In genomic region chr7:135746528-135746927, GRCm38 (mm10) we compare ENCODE assay signal across 10 mouse cellular contexts.
"Had no signal": no experiment of that assay in that cellular context is flagged by ENCODE, and none has a peak within 500 bp of the region (broad histone marks: within the 10 kb centered on the region; RNA-seq: fewer than 3 reads in every experiment).

No protein-coding gene starts in this region.

- H3K4me2 ChIP-seq: limb, embryonic 15.5 days; liver, embryonic 12.5 days had no signal

- H3K4me3 ChIP-seq: limb, embryonic 15.5 days; liver, embryonic 12.5 days; midbrain, embryonic 10.5 days had no signal

- DNase-seq: left cerebral cortex, postnatal 4 days; lung, postnatal 10 days; lung, postnatal 4 days; thymus, postnatal 4 days had no signal

- H3K27ac ChIP-seq: limb, embryonic 15.5 days; liver, embryonic 12.5 days; midbrain, embryonic 10.5 days; stomach, postnatal 0 days had no signal

- ATAC-seq: intestine, embryonic 16.5 days; liver, embryonic 12.5 days; midbrain, embryonic 16.5 days had no signal

- H3K36me3 ChIP-seq: limb, embryonic 15.5 days; liver, embryonic 12.5 days; midbrain, embryonic 10.5 days had no signal

- H3K9ac ChIP-seq: limb, embryonic 15.5 days; liver, embryonic 12.5 days had no signal

- H3K27me3 ChIP-seq: limb, embryonic 15.5 days; liver, embryonic 12.5 days had no signal

- H3K9me3 ChIP-seq: limb, embryonic 15.5 days; liver, embryonic 12.5 days; midbrain, embryonic 10.5 days had no signal

- H3K4me1 ChIP-seq: liver, embryonic 12.5 days; midbrain, embryonic 10.5 days had no signal
